Mouse (Mus musculus): Measurements from ENCODE around the gene Tcf20. TPM values are rescaled to one million over a fixed set of nuclear protein-coding genes. Genes with fewer than 3 reads are reported as not detected.

Gene Tcf20
- total RNA-seq, 1 experiment from 2014 or later = 103 TPM

DNA sequence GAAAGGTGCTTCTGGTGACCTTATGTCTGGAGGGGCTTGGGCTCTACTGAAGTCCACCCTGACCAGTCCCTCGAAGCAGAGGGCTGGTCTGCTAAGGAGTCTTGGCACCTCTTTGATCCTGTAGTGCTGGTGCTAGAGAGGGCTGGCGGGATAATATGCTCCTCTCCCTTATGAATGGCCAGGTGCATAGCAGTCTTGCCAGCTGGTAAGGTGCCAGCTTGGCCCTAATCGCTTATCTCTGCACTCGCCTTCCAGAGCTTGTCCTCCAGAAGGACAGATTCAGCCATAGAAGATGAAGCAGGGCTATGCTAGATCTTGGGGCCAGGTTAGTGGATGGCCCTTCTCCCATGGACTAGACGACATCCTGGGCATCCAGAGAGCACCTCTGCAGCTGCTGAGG lies 64.1 kb downstream of the Tcf20 start:
- DNase-seq = peak; percentile 49

DNA sequence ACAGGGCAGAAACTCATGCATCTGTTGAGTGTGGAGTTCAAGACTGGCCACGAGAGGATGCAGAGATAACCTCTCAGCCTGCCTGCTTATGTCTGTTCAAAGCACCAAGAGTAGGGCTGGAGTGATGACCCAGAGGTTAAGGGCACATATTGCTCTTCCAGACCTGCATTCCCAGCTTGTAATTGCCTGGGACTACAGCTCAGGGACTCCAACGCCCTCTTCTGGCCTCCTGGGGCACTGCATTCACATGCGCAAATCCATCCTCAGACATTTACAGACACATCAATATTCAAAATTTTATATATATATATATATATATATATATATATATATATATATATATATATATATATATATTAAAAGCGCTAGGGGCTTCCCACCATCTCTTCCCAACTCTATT lies 64.9 kb downstream of the Tcf20 start:
- DNase-seq = no peak

- DNase-seq = peak; percentile 93
Measured at GRCm38 (mm10) chr15:82922052-82922451, 65.6 kb downstream of the Tcf20 start.

DNA sequence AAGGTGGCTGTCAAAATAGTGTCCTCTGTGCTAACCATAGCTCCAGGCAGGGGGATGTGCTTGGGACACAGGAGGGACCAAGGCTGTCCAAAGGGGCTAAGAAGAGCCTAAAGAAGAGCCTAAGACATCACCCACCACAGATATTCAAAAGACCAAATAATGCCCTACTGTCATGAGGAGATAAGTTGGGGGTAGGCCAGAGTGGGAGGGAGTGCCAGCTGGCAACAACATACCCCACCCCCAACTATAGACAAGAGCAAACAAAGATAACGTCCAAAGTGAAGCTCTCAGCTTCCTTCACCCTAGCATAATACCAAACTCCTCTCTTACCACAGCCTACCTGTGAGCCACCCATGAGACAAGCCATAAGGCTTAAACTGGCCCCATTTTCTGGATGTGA lies 66.1 kb downstream of the Tcf20 start:
- no peak for DNase-seq

DNA sequence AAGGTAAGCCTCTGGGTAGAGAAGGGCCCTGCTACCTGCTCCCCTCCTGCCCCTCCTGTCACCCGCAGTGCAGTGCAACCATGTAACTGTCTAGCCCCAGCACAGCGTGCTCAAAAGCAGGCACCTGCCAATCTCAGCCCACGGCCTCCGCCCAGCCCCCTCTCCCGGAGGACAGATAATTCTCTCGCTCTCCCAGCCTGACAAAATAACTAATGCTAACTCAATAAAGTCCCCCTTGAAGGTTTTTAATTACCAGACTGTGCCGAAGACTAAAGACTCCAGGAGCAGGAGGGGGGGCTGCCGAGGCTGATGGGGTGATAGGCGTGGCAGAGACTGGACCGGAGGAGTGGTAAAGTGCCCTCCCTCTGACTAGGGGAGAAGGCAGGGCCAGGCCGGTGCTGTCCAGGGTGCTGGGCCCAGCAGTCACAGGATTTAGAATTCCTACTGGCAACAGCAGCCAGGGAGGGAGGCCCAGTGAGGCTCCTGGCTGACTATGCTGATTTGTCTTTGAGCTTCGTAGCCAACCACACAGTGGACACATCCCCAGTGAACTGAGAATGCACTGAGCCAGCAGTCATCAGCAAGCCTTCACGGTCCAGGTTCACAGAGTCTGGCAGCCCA lies 66.7 kb downstream of the Tcf20 start:
- DNase-seq = peak; percentile 75

DNA sequence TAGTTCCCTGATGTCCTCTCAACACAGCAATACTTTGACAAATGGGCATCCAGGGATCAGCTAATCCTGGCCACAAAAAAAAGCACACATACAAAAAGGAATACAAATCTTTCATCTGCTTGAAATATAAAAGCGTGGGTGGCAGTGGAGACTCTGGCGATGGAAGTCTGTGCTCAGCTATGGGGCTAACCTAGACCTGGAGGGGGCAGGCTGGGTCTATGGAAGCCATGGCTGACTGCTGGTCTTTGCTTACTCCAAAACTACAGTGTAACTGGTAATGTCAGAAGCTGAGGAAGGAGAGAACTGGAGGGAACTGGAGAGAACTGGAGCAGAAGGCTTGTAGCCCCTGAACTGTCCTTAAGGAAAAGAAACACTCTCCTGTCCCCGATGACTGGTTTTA lies 69.7 kb downstream of the Tcf20 start:
- no peak for DNase-seq

DNA sequence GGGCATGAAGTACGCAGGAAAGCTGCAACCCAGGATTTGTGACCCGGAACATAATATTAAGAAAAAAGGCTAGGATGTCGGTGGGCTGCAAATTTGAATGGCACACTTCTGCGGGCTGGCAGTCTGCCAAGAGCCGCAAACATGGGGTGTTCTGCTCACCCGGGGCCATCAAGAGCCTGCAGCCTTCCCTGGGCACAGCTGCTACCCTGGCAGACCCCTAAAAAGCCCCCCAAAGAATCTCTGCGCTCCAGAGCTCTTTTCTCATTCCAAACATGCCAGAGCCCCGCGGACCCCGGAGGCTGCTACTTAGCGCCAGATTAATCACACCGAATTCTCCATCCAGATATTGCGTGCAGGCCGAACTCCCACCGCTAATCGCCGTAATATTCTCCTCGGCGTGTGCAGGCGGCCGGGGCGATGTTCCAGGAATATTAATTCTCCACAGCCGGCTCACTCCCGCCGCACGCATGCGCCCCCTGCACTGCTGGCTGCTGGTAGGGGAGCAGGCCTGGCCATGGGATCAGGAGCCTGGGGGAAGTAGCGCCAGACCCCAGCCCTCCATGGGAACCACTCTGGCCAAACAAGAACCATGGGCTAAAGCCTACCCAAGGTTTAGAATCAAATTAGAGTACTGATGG lies 70.3 kb downstream of the Tcf20 start:
- no peak for DNase-seq

DNA sequence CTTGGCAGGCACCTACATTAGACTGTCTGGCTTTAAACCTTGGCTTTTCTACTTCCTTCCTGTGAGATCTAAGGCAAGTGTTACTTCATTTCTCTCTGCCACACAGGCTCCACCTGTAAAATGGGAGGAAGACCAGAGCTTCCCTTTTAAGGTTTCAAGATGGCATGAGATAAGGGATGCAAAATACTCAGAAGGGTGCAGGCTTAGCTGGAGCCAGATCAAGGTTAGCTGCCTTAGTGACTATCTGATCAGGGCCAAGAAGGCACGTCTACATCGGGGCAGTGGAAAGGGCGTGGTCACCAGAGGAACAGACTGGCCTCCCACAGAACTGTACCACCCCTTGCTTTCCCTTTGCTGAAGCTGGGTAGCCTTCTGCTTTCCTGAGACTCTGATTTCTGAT lies 73.2 kb downstream of the Tcf20 start:
- DNase-seq = no peak

GRCm38 (mm10) chr15:82911965-82912337 lies 75.7 kb downstream of the Tcf20 start:
- no peak for DNase-seq

GRCm38 (mm10) chr15:82911001-82911964 lies 76.4 kb downstream of the Tcf20 start:
- no peak for DNase-seq

GRCm38 (mm10) chr15:82910596-82910995 lies 77.1 kb downstream of the Tcf20 start:
- DNase-seq = no peak

- no peak for DNase-seq
Measured at GRCm38 (mm10) chr15:82909791-82910190, 77.9 kb downstream of the Tcf20 start.

GRCm38 (mm10) chr15:82908521-82908920 lies 79.2 kb downstream of the Tcf20 start:
- no peak for DNase-seq

DNA sequence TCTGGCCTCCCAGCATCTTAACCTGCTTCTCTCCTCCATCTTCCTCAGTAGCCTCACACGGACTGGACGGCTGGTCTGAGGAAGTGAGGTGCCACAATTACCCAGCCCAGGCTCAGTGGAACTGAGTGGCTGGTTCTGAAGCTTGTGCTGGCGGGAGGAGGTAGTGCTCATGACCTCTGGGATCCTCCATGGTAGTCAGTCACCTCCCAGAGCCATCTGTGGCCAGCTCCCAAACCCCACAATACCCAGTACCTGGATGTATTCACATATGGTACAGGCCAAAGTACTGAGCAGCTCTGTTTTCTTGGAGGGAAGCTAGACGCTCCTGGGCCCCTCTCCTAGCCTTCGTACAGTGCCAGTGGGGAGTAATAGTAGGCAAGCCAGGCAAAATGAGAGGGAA lies 80.4 kb downstream of the Tcf20 start:
- DNase-seq = no peak

- DNase-seq = no peak
Measured at GRCm38 (mm10) chr15:82906574-82907061, 81.1 kb downstream of the Tcf20 start.

GRCm38 (mm10) chr15:82905431-82906395 lies 82.0 kb downstream of the Tcf20 start:
- DNase-seq = no peak

DNA sequence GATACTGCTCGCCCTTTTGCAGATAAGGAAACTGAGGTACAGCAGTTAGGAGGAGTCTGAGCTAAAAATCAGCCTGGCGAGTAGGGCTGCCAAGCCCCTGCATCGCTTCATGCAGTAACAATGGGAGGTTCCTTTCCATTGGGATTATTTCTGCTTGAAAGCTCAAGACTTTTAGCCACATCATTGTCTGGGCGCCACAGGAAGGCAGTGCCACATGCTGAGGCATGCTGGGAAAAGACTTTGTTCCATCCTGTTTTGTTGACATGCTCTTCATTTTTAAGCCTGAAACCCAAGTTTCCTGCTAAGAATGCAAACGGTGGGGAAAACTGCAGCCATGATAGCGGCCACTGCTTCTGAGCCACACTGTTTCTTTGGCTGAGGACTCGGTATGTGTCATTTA lies 83.1 kb downstream of the Tcf20 start:
- DNase-seq = no peak

GRCm38 (mm10) chr15:82902521-82902920 lies 85.2 kb downstream of the Tcf20 start:
- DNase-seq = no peak

DNA sequence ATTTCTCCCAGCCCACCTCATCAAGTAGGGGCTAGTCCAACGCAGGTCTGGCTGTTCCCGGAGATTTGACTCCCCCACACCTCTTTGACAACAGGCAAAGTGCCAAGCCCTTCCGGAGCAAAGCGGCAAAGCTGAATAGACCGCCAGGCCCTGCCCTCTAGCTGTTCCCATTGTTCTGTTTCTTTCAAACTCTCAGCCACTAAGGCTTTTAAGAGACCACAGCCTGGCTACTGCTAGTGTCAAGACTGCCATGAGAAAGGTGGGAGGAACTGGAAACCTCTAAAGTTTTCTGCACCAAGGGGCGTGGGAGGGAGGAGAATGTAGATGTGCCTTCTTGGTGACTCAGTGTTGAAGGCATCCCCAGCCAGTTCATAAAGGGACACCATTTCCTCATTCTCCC lies 86.4 kb downstream of the Tcf20 start:
- DNase-seq = no peak

GRCm38 (mm10) chr15:82900331-82900730 lies 87.3 kb downstream of the Tcf20 start:
- no peak for DNase-seq

DNA sequence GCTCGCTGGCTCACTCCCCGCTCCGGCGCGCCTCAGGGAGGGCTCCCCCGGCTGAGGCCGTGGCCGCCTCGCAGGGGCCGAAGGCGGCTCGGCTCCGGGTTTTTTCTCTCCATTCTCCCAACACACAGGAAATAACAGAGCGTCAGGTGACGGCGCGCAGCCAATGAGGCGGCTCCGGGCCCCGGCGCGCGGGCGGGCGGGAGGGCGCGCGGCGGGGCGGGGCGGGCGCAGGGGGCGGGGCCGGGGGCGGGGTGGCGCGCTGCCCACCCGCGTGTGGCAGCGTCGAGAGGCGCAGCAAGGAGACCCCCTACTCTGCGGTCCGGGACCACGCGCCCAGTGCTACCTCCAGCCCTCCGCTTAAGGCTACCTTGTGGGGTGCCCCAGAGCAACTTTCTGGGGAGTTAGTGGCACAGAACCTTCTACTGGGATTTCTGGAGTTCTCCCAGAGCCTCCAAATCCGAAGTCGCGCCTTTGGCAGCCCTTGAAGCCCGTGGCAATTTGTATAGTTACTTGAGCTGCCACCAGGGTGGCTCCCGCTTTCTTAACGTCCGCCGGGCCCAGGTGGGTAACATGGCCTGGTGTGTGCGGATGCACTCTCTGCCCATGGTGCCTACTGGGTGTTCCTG lies 87.9 kb downstream of the Tcf20 start:
- DNase-seq = peak; percentile 88
